Mouse (Mus musculus): ENCODE data around the gene Slc26a5.

GRCm38 (mm10) chr5:21792166-21792565, 73.2 kb downstream of the Slc26a5 start:
- TF ChIP-seq EP300 (IDR thresholded peaks at IDR 0.05) (no peak), CTCF (IDR thresholded peaks at IDR 0.05) (no peak)

Measured in lung, postnatal 0 days (tissue).